In genomic region chr2:84185016-84185330, GRCm38 (mm10) we compare ENCODE assay signal across 15 mouse cellular contexts.
DNase-seq lines count a peak whose midpoint lies in the region; ATAC-seq and TF ChIP-seq lines count a peak whose summit lies in the region.
"Had no signal": no experiment of that assay in that cellular context is flagged by ENCODE, and none has a peak within 500 bp of the region (broad histone marks: within the 10 kb centered on the region; RNA-seq: fewer than 3 reads in every experiment).

No protein-coding gene starts in this region.

- no peaks in the 10 kb centered on the region for H3K36me3 ChIP-seq in kidney, embryonic 14.5 days (ENCODE audit: control insufficient read depth, insufficient read depth, low read length)
- no peaks in the 10 kb centered on the region for H3K36me3 ChIP-seq in midbrain, embryonic 13.5 days
- H3K36me3 ChIP-seq in midbrain, embryonic 14.5 days (ENCODE audit: control insufficient read depth, insufficient read depth, low read length) = no peaks in the 10 kb centered on the region
- H3K36me3 ChIP-seq in midbrain, postnatal 0 days (ENCODE audit: insufficient read depth, low read length) = no peaks in the 10 kb centered on the region
- H3K36me3 ChIP-seq: embryonic facial prominence, embryonic 12.5 days; limb, embryonic 15.5 days; midbrain, embryonic 12.5 days had no signal

- TF ChIP-seq CTCF in gastrocnemius, adult 2 months (IDR thresholded peaks at IDR 0.05) = no peak
- TF ChIP-seq CTCF in midbrain, postnatal 0 days (IDR thresholded peaks at IDR 0.05) = no peak

- H3K9me3 ChIP-seq in kidney, embryonic 14.5 days (ENCODE audit: control insufficient read depth, low read length) = no peaks in the 10 kb centered on the region
- H3K9me3 ChIP-seq in midbrain, embryonic 13.5 days = no peaks in the 10 kb centered on the region
- no peaks in the 10 kb centered on the region for H3K9me3 ChIP-seq in midbrain, embryonic 14.5 days (ENCODE audit: control insufficient read depth, low read length)
- no peaks in the 10 kb centered on the region for H3K9me3 ChIP-seq in midbrain, postnatal 0 days (ENCODE audit: low read length)
- H3K9me3 ChIP-seq: embryonic facial prominence, embryonic 12.5 days; forebrain, embryonic 13.5 days; limb, embryonic 15.5 days; midbrain, embryonic 12.5 days had no signal

- WGBS in kidney, embryonic 14.5 days = 78% methylated on average over 7 of the region's 7 CpGs
- 79% methylated on average over 7 of the region's 7 CpGs for WGBS in midbrain, embryonic 13.5 days
- 72% methylated on average over 7 of the region's 7 CpGs for WGBS in midbrain, embryonic 14.5 days
- 68% methylated on average over 7 of the region's 7 CpGs for WGBS in midbrain, postnatal 0 days

- no peaks in the 10 kb centered on the region for H3K27me3 ChIP-seq in kidney, embryonic 14.5 days (ENCODE audit: control insufficient read depth, insufficient read depth, low read length)
- H3K27me3 ChIP-seq in midbrain, embryonic 13.5 days = no peaks in the 10 kb centered on the region
- no peaks in the 10 kb centered on the region for H3K27me3 ChIP-seq in midbrain, embryonic 14.5 days (ENCODE audit: control insufficient read depth, insufficient read depth, low read length)
- H3K27me3 ChIP-seq in midbrain, postnatal 0 days (ENCODE audit: insufficient read depth, low read length) = no peaks in the 10 kb centered on the region
- H3K27me3 ChIP-seq: embryonic facial prominence, embryonic 12.5 days; forebrain, embryonic 13.5 days; limb, embryonic 15.5 days; midbrain, embryonic 12.5 days had no signal

- DNase-seq in gastrocnemius, adult 2 months = no peak
- DNase-seq in gastrocnemius, adult 8-10 months (ENCODE audit: low spot score in 2 of 2) = no peak
- no peak for DNase-seq in kidney, adult 18-20 months
- DNase-seq in midbrain, embryonic 14.5 days = no peak
- no peak for DNase-seq in midbrain, postnatal 0 days (ENCODE audit: low spot score)
- DNase-seq: adrenal gland, postnatal 25 days; cerebellum, postnatal 36 days; thymus, adult 18-20 months had no signal

- peak overlapping the region; percentile 71 for H3K27ac ChIP-seq in gastrocnemius, adult 2 months
- peak overlapping the region; percentile 53; the same call in 1 of the 2 replicates for H3K27ac ChIP-seq in kidney, embryonic 14.5 days (ENCODE audit: low read depth, low read length)
- no peak overlapping the region for H3K27ac ChIP-seq in midbrain, embryonic 13.5 days
- H3K27ac ChIP-seq in midbrain, embryonic 14.5 days (replicated peaks; ENCODE audit: low read depth, low read length) = no peak overlapping the region
- H3K27ac ChIP-seq in midbrain, postnatal 0 days (ENCODE audit: low read depth, low read length) = no peak overlapping the region
- H3K27ac ChIP-seq: embryonic facial prominence, embryonic 12.5 days; forebrain, embryonic 13.5 days; limb, embryonic 15.5 days had no signal

- peak overlapping the region; percentile 60 for H3K4me3 ChIP-seq in gastrocnemius, adult 2 months
- no peak overlapping the region for H3K4me3 ChIP-seq in kidney, embryonic 14.5 days (ENCODE audit: low read length)
- no peak overlapping the region for H3K4me3 ChIP-seq in midbrain, embryonic 13.5 days (replicated peaks)
- H3K4me3 ChIP-seq in midbrain, embryonic 14.5 days (replicated peaks; ENCODE audit: low read depth, low read length) = no peak overlapping the region
- H3K4me3 ChIP-seq in midbrain, postnatal 0 days (ENCODE audit: low read depth, low read length) = no peak overlapping the region
- H3K4me3 ChIP-seq: embryonic facial prominence, embryonic 12.5 days; forebrain, embryonic 13.5 days; limb, embryonic 15.5 days; midbrain, embryonic 12.5 days had no signal

- H3K9ac ChIP-seq in kidney, embryonic 14.5 days (ENCODE audit: low read depth, low read length) = no peak overlapping the region
- no peak overlapping the region for H3K9ac ChIP-seq in midbrain, embryonic 13.5 days (replicated peaks)
- no peak overlapping the region for H3K9ac ChIP-seq in midbrain, embryonic 14.5 days (replicated peaks; ENCODE audit: low read length)
- no peak overlapping the region for H3K9ac ChIP-seq in midbrain, postnatal 0 days (replicated peaks; ENCODE audit: low read length, poor library complexity, severe bottlenecking)
- H3K9ac ChIP-seq: embryonic facial prominence, embryonic 12.5 days; forebrain, embryonic 13.5 days; limb, embryonic 15.5 days; midbrain, embryonic 12.5 days had no signal

- H3K4me2 ChIP-seq in kidney, embryonic 14.5 days (replicated peaks; ENCODE audit: low read depth, low read length) = peak overlapping the region; percentile 21; the same call in 1 of the 2 replicates
- 0 out of 2 replicates have a peak overlapping the region, but pooled peaks have one; percentile 12 for H3K4me2 ChIP-seq in midbrain, embryonic 13.5 days (replicated peaks)
- H3K4me2 ChIP-seq in midbrain, embryonic 14.5 days (ENCODE audit: low read length) = no peak overlapping the region
- 0 out of 2 replicates have a peak overlapping the region, but pooled peaks have one; percentile 1 for H3K4me2 ChIP-seq in midbrain, postnatal 0 days (ENCODE audit: low read depth, low read length, poor library complexity, severe bottlenecking)
- H3K4me2 ChIP-seq: embryonic facial prominence, embryonic 12.5 days; forebrain, embryonic 13.5 days; limb, embryonic 15.5 days; midbrain, embryonic 12.5 days had no signal

- ATAC-seq in kidney, embryonic 14.5 days (ENCODE audit: low FRiP score, low TSS enrichment) = no peak
- ATAC-seq in midbrain, embryonic 13.5 days = no peak
- ATAC-seq in midbrain, embryonic 14.5 days (ENCODE audit: low FRiP score, low TSS enrichment) = no peak
- ATAC-seq in midbrain, postnatal 0 days (ENCODE audit: low FRiP score) = no peak
- no peak for ATAC-seq in frontal cortex, adult (ENCODE audit: low TSS enrichment)
- ATAC-seq: forebrain, embryonic 13.5 days had no signal

- intact Hi-C loops in gastrocnemius, adult 2 months (cut with DNase I) = loop anchor here (5.0 to 10.0 kb wide), 2 partner anchors 90 to 242 kb away; partner anchors contain the start of gene Calcrl

- peaks cover 5% of the 10 kb centered on the region; the same call in 1 of the 2 replicates for H3K4me1 ChIP-seq in kidney, embryonic 14.5 days (ENCODE audit: control insufficient read depth, insufficient read depth, low read length)
- H3K4me1 ChIP-seq in midbrain, embryonic 13.5 days (replicated peaks) = peaks cover 18% of the 10 kb centered on the region
- H3K4me1 ChIP-seq in midbrain, embryonic 14.5 days (ENCODE audit: control insufficient read depth, insufficient read depth, low read length) = no peaks in the 10 kb centered on the region
- no peaks in the 10 kb centered on the region for H3K4me1 ChIP-seq in midbrain, postnatal 0 days (ENCODE audit: insufficient read depth, low read length)
- H3K4me1 ChIP-seq: embryonic facial prominence, embryonic 12.5 days; forebrain, embryonic 13.5 days had no signal

Comparison
In these comparisons a context has a peak if more than half of its experiments do, and no peak if none do; other contexts are left out.
1. H3K27ac ChIP-seq: peak in gastrocnemius, adult 2 months (single experiment) and kidney, embryonic 14.5 days (single experiment); none in midbrain, embryonic 13.5 days (single experiment), midbrain, embryonic 14.5 days (single experiment) and midbrain, postnatal 0 days (single experiment).